Mouse (Mus musculus): ENCODE results near the gene H2-Oa.

H2-Oa gene

GRCm38 (mm10) chr17:34092197-34092875 is at the start of gene H2-Oa:
Gene H2-Oa (plus strand): TSS chr17:34092340.
- DNase-seq (ENCODE audit: low spot score in 2 of 2), result peak in 1 of 2 experiments; percentile 25

GRCm38 (mm10) chr17:34045941-34046340 is 46.2 kb upstream of the H2-Oa start:
- no peak for DNase-seq (ENCODE audit: low spot score in 2 of 2)

- no peak for DNase-seq (ENCODE audit: low spot score in 2 of 2)
Observed at GRCm38 (mm10) chr17:34047404-34048050, 44.6 kb upstream of the H2-Oa start.

GRCm38 (mm10) chr17:34057224-34057623 is 34.9 kb upstream of the H2-Oa start:
- DNase-seq (ENCODE audit: low spot score in 2 of 2), result no peak

GRCm38 (mm10) chr17:34068864-34069263 is 23.3 kb upstream of the H2-Oa start:
- DNase-seq (ENCODE audit: low spot score in 2 of 2), result no peak

GRCm38 (mm10) chr17:34072091-34072490 is 20.0 kb upstream of the H2-Oa start:
- DNase-seq (ENCODE audit: low spot score in 2 of 2), result no peak

GRCm38 (mm10) chr17:34075271-34075670 is 16.9 kb upstream of the H2-Oa start:
- DNase-seq (ENCODE audit: low spot score in 2 of 2), result peak; percentile 43 to 71

- peak; percentile 43 to 70 for DNase-seq (ENCODE audit: low spot score in 2 of 2)
Observed at GRCm38 (mm10) chr17:34077549-34077948, 14.6 kb upstream of the H2-Oa start.

GRCm38 (mm10) chr17:34078148-34078547 is 14.0 kb upstream of the H2-Oa start:
- no peak for DNase-seq (ENCODE audit: low spot score in 2 of 2)

GRCm38 (mm10) chr17:34079002-34079401 is 13.1 kb upstream of the H2-Oa start:
- no peak for DNase-seq (ENCODE audit: low spot score in 2 of 2)

- no peak for DNase-seq (ENCODE audit: low spot score in 2 of 2)
Observed at GRCm38 (mm10) chr17:34079621-34080020, 12.5 kb upstream of the H2-Oa start.

GRCm38 (mm10) chr17:34083104-34083503 is 9.0 kb upstream of the H2-Oa start:
- DNase-seq (ENCODE audit: low spot score in 2 of 2), result no peak

GRCm38 (mm10) chr17:34087386-34087785 is 4.8 kb upstream of the H2-Oa start:
- no peak for DNase-seq (ENCODE audit: low spot score in 2 of 2)

- DNase-seq (ENCODE audit: low spot score in 2 of 2), result no peak
Observed at GRCm38 (mm10) chr17:34088124-34088523, 4.0 kb upstream of the H2-Oa start.

- peak; percentile 29 to 52 for DNase-seq (ENCODE audit: low spot score in 2 of 2)
Observed at GRCm38 (mm10) chr17:34090923-34091322, 1.2 kb upstream of the H2-Oa start.

GRCm38 (mm10) chr17:34093199-34093874 is 1.2 kb downstream of the H2-Oa start:
- DNase-seq (ENCODE audit: low spot score in 2 of 2), result no peak

- no peak for DNase-seq (ENCODE audit: low spot score in 2 of 2)
Observed at GRCm38 (mm10) chr17:34094283-34095035, 2.3 kb downstream of the H2-Oa start.

- DNase-seq (ENCODE audit: low spot score in 2 of 2), result no peak
Observed at GRCm38 (mm10) chr17:34096497-34097010, 4.4 kb downstream of the H2-Oa start.

- no peak for DNase-seq (ENCODE audit: low spot score in 2 of 2)
Observed at GRCm38 (mm10) chr17:34097272-34097671, 5.1 kb downstream of the H2-Oa start.

- no peak for DNase-seq (ENCODE audit: low spot score in 2 of 2)
Observed at GRCm38 (mm10) chr17:34098709-34099479, 6.8 kb downstream of the H2-Oa start.

- no peak for DNase-seq (ENCODE audit: low spot score in 2 of 2)
Observed at GRCm38 (mm10) chr17:34099531-34099930, 7.4 kb downstream of the H2-Oa start.
